Mouse (Mus musculus) frontal cortex, adult 2 months (tissue): ENCODE results near the gene Gabbr2. TPM values are rescaled to one million over a fixed set of nuclear protein-coding genes. Genes with fewer than 3 reads are reported as not detected.
"Not testable (repeated sequence)": the region's sequence is repeated elsewhere in the genome, so short reads cannot be mapped to it uniquely, and the experiment has no call there.

Experiments used
- DNase-seq, 2 experiments: peaks; one replicate each; pipeline ENCODE4 v3.0.0; 2022; ENCODE audit warnings: low spot score in 1 of 2; ENCODE audit errors: extremely low spot score in 1 of 2
- polyA plus RNA-seq: library from polyadenylated mRNA; depleted of rRNA; stranded (reverse); fragments of >200 nt; gene quantifications from 2 replicates; pipeline ENCODE4 v1.2.3, GENCODE M21; 2012

The Gabbr2 gene
- polyA plus RNA-seq, 1 experiment = 95.3 TPM

GRCm38 (mm10) chr4:46675992-46676391, 315.7 kb downstream of the Gabbr2 start:
- no peak for DNase-seq

DNA sequence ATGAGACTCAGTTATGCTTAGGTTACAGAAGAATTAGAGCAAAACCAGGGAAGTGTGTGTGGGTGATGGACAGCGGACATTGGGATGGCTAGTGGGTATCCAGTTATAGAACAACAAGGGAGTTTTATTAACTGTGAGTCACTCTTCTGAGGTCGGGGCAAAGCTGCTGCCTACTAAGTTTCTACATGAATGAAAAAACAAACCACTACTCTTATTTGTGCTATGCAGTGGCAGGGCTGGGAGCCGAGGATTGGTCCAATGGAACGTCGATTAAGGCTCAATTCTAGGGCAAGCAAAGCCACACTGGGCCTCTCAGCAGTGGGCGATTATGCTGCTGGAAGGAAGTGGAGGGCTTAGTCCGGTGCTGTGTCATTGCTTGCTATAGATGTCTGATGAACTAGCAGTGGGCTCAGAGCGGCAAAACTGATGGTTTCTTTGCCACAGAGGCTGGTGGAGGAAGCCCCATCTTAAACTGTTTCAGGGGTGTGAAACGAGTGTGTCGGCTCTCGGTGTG, 316.3 kb downstream of the Gabbr2 start:
- DNase-seq = no peak

DNA sequence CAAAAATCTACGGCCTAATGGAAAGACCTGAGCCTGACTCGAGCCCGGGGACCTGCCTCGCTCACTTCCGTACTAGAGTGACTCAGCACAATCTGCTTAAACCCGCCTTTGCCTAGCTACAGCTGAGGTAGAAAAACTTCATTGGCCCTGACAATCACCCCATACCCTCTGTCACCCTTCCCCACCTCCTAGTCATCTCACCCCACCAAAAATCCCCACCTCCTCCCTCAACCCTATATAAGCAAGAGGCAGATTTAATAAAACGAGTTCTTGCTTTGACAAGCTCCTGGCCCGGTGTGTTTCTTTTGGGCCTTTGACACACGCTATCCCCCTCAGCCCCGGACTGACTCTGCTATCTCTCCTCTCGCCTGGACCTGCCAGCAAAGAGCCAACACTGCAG, 323.1 kb downstream of the Gabbr2 start:
- no peak for DNase-seq

DNA sequence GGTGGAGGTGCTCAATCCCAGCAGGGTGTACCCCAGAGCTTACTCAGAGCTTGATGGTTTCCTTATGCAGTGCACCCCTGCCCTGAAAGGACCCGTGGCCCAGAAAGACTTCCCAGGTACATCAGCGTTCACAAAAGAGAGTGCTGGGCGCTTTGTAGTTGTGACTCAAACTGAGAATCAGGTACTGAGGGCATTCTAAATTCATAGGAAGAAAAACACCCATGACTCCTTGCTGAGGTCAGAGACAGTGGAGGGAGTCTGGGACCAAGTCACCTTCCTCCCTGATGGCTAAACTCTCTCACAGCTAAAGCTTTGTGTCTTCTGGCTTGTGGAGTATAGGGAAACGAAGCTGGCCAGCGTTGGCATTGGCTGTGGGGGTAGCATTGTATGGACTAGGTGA, 325.3 kb downstream of the Gabbr2 start:
- DNase-seq = no peak

DNA sequence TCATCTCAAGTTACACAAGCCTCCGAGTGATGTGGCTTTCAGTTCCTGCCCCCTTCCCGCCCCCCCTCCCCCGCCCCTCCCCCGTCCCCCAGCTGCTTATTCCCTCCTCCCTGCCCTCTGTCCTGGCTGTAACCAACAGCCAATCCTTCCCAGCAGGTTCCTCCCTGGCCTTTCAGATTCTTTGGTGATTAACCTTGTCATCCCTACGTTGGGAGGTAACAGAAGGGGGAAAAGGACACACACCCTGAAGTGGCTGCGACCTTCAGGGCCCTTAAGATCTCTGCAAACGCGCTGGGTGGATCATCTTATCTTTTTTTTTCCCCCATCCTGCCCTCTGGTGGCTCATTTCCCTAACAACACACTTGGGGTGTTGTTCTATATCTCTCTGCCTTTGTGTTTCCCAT, 326.3 kb downstream of the Gabbr2 start:
- DNase-seq = no peak

GRCm38 (mm10) chr4:46664123-46665009, 327.3 kb downstream of the Gabbr2 start:
- peak in 1 of 2 experiments; percentile 59 for DNase-seq

GRCm38 (mm10) chr4:46661433-46661832, 330.2 kb downstream of the Gabbr2 start:
- DNase-seq = no peak

GRCm38 (mm10) chr4:46658946-46659345, 332.7 kb downstream of the Gabbr2 start:
- no peak for DNase-seq

DNA sequence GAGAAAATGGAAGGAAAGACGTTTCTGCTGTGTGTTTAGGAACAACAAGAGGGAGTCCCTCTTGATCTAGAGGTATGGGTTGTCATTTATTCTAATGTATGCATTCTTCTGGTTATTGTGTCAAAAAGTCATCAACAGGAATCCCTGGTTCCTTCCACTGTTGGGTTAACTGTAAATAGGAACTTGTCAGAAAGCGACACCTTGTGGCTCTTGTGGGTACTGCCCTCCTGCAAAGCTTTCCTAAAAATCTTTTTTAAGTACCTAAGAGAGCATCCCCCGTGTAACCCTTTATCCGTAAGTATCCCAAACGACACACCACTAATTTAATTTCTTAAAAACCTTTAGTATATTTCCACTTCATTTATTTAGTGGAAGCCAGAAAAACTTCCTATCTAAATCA, 334.6 kb downstream of the Gabbr2 start:
- DNase-seq = peak in 1 of 2 experiments; percentile 91

GRCm38 (mm10) chr4:46655956-46656355, 335.7 kb downstream of the Gabbr2 start:
- peak in 1 of 2 experiments; percentile 47 for DNase-seq

- DNase-seq = no peak
These were observed 336.4 kb downstream of the Gabbr2 start for GRCm38 (mm10) chr4:46655298-46655697.

DNA sequence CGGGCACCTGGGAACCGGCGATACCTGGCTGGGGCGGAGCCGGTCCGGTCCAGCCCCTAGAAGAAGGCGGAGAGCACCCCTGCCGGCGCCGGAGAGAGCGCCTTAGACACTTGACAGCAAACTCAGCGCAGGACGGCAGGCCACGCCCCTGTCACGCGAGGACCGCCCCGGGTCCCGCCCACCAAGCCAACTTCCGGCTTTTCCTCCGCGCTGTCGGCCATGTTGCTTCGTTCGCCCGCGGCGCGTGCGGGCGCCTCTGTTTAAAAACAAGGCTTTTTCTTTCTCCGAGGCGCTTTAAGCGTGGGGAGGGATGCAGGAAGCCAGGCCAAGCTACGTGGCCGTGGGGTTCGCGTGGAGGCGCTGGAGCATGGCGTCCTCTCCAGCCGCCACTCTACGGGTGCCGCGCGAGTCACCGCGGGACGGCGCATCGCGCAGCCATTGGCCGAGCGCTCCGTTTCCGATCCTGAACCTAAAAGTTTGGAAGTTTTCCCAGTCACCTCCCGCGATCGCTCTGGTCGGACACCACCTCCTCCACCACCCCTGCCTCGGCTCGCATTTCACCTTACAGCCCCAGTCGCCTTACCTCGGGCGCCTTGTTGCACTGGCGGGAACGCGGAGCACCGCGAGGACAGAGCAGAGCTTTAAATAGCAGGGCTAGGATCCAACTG, 341.5 kb downstream of the Gabbr2 start, which contains the start of gene Tbc1d2:
Tbc1d2 (minus strand) TSS at position 124 of the 668 bp plus-strand sequence.
- DNase-seq = peak; percentile 79 to 95

GRCm38 (mm10) chr4:46649161-46649560, 342.5 kb downstream of the Gabbr2 start:
- no peak for DNase-seq

- DNase-seq = no peak
These were observed 348.0 kb downstream of the Gabbr2 start for GRCm38 (mm10) chr4:46643676-46644112.

- DNase-seq = no peak
These were observed 348.6 kb downstream of the Gabbr2 start for GRCm38 (mm10) chr4:46642924-46643675.

GRCm38 (mm10) chr4:46641283-46641682, 350.4 kb downstream of the Gabbr2 start:
- no peak for DNase-seq

GRCm38 (mm10) chr4:46639866-46640265, 351.8 kb downstream of the Gabbr2 start:
- no peak for DNase-seq

GRCm38 (mm10) chr4:46637250-46637649, 354.4 kb downstream of the Gabbr2 start:
- DNase-seq = not testable (repeated sequence)

GRCm38 (mm10) chr4:46635702-46636430, 355.8 kb downstream of the Gabbr2 start:
- no peak for DNase-seq

- no peak for DNase-seq
These were observed 356.8 kb downstream of the Gabbr2 start for GRCm38 (mm10) chr4:46634881-46635280.
